Mouse (Mus musculus): ENCODE results near the gene Pth2. TPM values are rescaled to one million over a fixed set of nuclear protein-coding genes. Genes with fewer than 3 reads are reported as not detected.
"Not testable (repeated sequence)": the region's sequence is repeated elsewhere in the genome, so short reads cannot be mapped to it uniquely, and the experiment has no call there.

The Pth2 gene
- polyA plus RNA-seq, 1 experiment from 2014 or later, result not detected

- H3K4me2 ChIP-seq (ENCODE audit: low read depth, low read length), result no peak overlapping the region
- no peaks in the 10 kb centered on the region for H3K9me3 ChIP-seq (ENCODE audit: control insufficient read depth, low read length)
- 0 out of 2 replicates have a peak, but pooled peaks cover 2% of the 10 kb centered on the region for H3K36me3 ChIP-seq (ENCODE audit: control insufficient read depth, insufficient read depth, low read length)
- peak; percentile 22 for ATAC-seq (ENCODE audit: low read depth)
- WGBS, result 45% methylated on average over 6 of the region's 6 CpGs
- no peak overlapping the region for H3K4me3 ChIP-seq (ENCODE audit: low read length)
- H3K27me3 ChIP-seq (ENCODE audit: control insufficient read depth, insufficient read depth, low read depth, low read length), result no peaks in the 10 kb centered on the region
- no peak overlapping the region for H3K9ac ChIP-seq (ENCODE audit: low read length)
- peak overlapping the region; percentile 17; the same call in 1 of the 2 replicates for H3K27ac ChIP-seq (ENCODE audit: low read length)
- H3K4me1 ChIP-seq (replicated peaks; ENCODE audit: control insufficient read depth, insufficient read depth, low read length), result peaks cover 18% of the 10 kb centered on the region
These were observed 31.2 kb upstream of the Pth2 start for GRCm38 (mm10) chr7:45149545-45149944.

DNA sequence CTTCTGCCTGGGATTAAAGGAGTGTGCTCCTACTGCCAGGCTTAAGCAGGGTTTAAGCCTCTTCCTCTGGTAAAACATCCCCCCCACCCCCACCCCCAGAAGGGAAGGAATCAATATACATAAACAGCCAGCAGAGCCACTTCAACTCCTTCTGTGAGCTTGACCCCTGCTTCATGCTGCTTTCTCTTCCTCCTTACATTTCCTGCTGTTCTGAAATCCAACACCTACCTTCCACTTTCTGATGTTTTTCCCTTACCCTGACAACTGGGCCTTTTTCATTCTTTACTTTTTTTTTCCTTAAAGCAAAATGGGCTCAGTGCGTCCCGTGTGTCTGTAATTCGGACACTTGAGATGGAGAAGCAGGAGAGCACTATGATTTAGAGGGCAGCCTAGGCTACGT is 30.5 kb upstream of the Pth2 start:
- 48% methylated on average over 4 of the region's 4 CpGs for WGBS
- Histone ChIP-seq H3K27ac (ENCODE audit: low read length) (peak overlapping the region; percentile 77), H3K9me3 (ENCODE audit: control insufficient read depth, low read length) (no peaks in the 10 kb centered on the region), H3K36me3 (ENCODE audit: control insufficient read depth, insufficient read depth, low read length) (0 out of 2 replicates have a peak, but pooled peaks cover 2% of the 10 kb centered on the region), H3K4me1 (replicated peaks; ENCODE audit: control insufficient read depth, insufficient read depth, low read length) (peaks cover 25% of the 10 kb centered on the region), H3K9ac (ENCODE audit: low read length) (no peak overlapping the region), H3K4me2 (ENCODE audit: low read depth, low read length) (no peak overlapping the region), H3K27me3 (ENCODE audit: control insufficient read depth, insufficient read depth, low read depth, low read length) (no peaks in the 10 kb centered on the region), H3K4me3 (ENCODE audit: low read length) (no peak overlapping the region)
- no peak for ATAC-seq (ENCODE audit: low read depth)

DNA sequence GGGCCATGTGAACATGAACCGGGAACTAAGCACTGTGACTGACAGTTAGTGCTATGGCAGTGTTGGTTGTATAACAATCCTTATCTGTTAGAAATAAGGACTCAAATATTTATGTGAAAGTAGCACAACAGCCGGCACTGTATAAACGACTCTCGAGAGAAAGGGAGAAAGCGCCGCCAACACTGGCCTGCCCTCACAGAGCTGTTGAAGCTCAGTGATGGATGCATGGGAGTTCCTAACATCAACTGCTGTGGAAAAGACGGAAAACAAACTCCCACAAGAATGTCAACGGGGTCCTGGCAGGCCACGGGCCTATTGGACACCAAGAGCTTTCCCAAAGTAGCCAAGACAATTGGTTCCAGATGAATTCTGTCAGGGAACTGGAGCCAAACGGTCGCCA is 29.5 kb upstream of the Pth2 start:
- ATAC-seq (ENCODE audit: low read depth), result peak; percentile 13; the same call in 1 of the 2 replicates
- Histone ChIP-seq H3K4me3 (ENCODE audit: low read length) (no peak overlapping the region), H3K27me3 (ENCODE audit: control insufficient read depth, insufficient read depth, low read depth, low read length) (no peaks in the 10 kb centered on the region), H3K36me3 (ENCODE audit: control insufficient read depth, insufficient read depth, low read length) (no peaks in the 10 kb centered on the region), H3K4me2 (ENCODE audit: low read depth, low read length) (no peak overlapping the region), H3K9me3 (ENCODE audit: control insufficient read depth, low read length) (no peaks in the 10 kb centered on the region), H3K9ac (ENCODE audit: low read length) (no peak overlapping the region), H3K4me1 (replicated peaks; ENCODE audit: control insufficient read depth, insufficient read depth, low read length) (peaks cover 27% of the 10 kb centered on the region), H3K27ac (ENCODE audit: low read length) (peak overlapping the region; percentile 77)
- WGBS, result 24% methylated on average over 11 of the region's 11 CpGs

DNA sequence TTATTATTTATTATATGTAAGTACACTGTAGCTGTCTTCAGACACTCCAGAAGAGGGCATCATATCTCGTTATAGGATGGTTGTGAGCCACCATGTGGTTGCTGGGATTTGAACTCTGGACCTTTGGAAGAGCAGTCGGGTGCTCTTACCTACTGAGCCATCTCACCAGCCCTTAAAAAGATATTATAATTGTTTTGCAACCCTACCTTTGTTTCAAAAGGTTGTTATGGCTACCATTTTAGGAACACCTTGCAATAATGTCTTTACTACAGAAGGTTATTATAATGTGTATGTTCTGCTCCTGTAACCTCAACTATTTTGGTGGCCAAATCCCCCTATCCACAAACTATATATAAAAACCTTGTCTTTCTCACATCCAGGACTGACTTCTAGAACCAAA is 27.7 kb upstream of the Pth2 start:
- H3K9me3 ChIP-seq (ENCODE audit: control insufficient read depth, low read length); H3K27ac ChIP-seq (ENCODE audit: low read length); ATAC-seq (ENCODE audit: low read depth); H3K4me3 ChIP-seq (ENCODE audit: low read length); H3K27me3 ChIP-seq (ENCODE audit: control insufficient read depth, insufficient read depth, low read depth, low read length); H3K36me3 ChIP-seq (ENCODE audit: control insufficient read depth, insufficient read depth, low read length): not testable (repeated sequence)
- 78% methylated on average over 2 of the region's 2 CpGs for WGBS
- H3K4me1 ChIP-seq (replicated peaks; ENCODE audit: control insufficient read depth, insufficient read depth, low read length), result peaks cover 27% of the 10 kb centered on the region
- peak overlapping the region; percentile 89; the same call in 1 of the 2 replicates for H3K4me2 ChIP-seq (ENCODE audit: low read depth, low read length)
- H3K9ac ChIP-seq (ENCODE audit: low read length), result peak overlapping the region; percentile 95

DNA sequence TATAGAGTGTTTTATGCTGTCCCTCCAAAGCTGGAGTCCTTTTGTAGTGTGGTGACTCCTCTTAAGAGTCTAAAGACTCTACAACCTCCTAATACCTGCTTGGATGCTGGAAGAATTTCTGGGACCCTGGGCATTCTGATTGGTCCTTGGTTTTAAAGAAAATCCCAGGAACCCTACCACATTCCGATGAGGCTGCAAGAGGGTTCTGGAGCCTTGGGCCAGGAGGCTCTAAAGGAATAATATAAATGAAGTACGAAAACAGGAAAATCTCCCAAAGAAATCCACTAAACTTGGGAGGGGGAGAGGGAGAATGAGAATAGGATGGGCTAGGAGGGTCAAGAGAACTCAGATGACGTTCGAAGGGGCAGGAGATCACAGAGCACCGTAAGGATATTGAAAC is 27.2 kb upstream of the Pth2 start:
- peak overlapping the region; percentile 99 for H3K27ac ChIP-seq (ENCODE audit: low read length)
- H3K4me1 ChIP-seq (replicated peaks; ENCODE audit: control insufficient read depth, insufficient read depth, low read length), result peaks cover 27% of the 10 kb centered on the region
- 3% methylated on average over 5 of the region's 5 CpGs for WGBS

GRCm38 (mm10) chr7:45154096-45154992 is 26.5 kb upstream of the Pth2 start, which contains the start of the genes Pih1d1 and Aldh16a1:
TSS of gene Pih1d1 (plus strand) at chr7:45154303.
TSS of gene Aldh16a1 (minus strand) at chr7:45154584.
- WGBS, result 2% methylated on average over 69 of the region's 69 CpGs
- Histone ChIP-seq H3K4me1 (replicated peaks; ENCODE audit: control insufficient read depth, insufficient read depth, low read length) (peaks cover 27% of the 10 kb centered on the region), H3K9ac (ENCODE audit: low read length) (peak within 1 kb of the TSS; percentile 95), H3K27ac (ENCODE audit: low read length) (peak within 1 kb of the TSS; percentile 99), H3K4me3 (ENCODE audit: low read length) (peak within 1 kb of the TSS; percentile 81), H3K36me3 (ENCODE audit: control insufficient read depth, insufficient read depth, low read length) (peaks cover 2% of the 10 kb centered on the region; the same call in 1 of the 2 replicates), H3K9me3 (ENCODE audit: control insufficient read depth, low read length) (no peaks in the 10 kb centered on the region), H3K4me2 (ENCODE audit: low read depth, low read length) (peak within 1 kb of the TSS; percentile 89), H3K27me3 (ENCODE audit: control insufficient read depth, insufficient read depth, low read depth, low read length) (no peaks in the 10 kb centered on the region)
- peak; percentile 95 for ATAC-seq (ENCODE audit: low read depth)

More for the DNA sequence above, 27.2 kb upstream of the Pth2 start:
- Histone ChIP-seq H3K27me3 (ENCODE audit: control insufficient read depth, insufficient read depth, low read depth, low read length) (no peaks in the 10 kb centered on the region), H3K9ac (ENCODE audit: low read length) (peak overlapping the region; percentile 95), H3K4me2 (ENCODE audit: low read depth, low read length) (peak overlapping the region; percentile 89), H3K9me3 (ENCODE audit: control insufficient read depth, low read length) (no peaks in the 10 kb centered on the region), H3K36me3 (ENCODE audit: control insufficient read depth, insufficient read depth, low read length) (no peaks in the 10 kb centered on the region), H3K4me3 (ENCODE audit: low read length) (peak overlapping the region; percentile 81)
- ATAC-seq (ENCODE audit: low read depth), result no peak

- WGBS, result 72% methylated on average over 12 of the region's 12 CpGs
- Histone ChIP-seq H3K4me3 (ENCODE audit: low read length) (peak overlapping the region; percentile 81), H3K36me3 (ENCODE audit: control insufficient read depth, insufficient read depth, low read length) (peaks cover 9% of the 10 kb centered on the region; the same call in 1 of the 2 replicates), H3K27me3 (ENCODE audit: control insufficient read depth, insufficient read depth, low read depth, low read length) (no peaks in the 10 kb centered on the region), H3K9ac (ENCODE audit: low read length) (peak overlapping the region; percentile 95), H3K27ac (ENCODE audit: low read length) (peak overlapping the region; percentile 36; the same call in 1 of the 2 replicates), H3K4me2 (ENCODE audit: low read depth, low read length) (peak overlapping the region; percentile 89), H3K4me1 (replicated peaks; ENCODE audit: control insufficient read depth, insufficient read depth, low read length) (peaks cover 25% of the 10 kb centered on the region), H3K9me3 (ENCODE audit: control insufficient read depth, low read length) (no peaks in the 10 kb centered on the region)
- ATAC-seq (ENCODE audit: low read depth), result peak; percentile 7
These were observed 25.7 kb upstream of the Pth2 start for GRCm38 (mm10) chr7:45154993-45155514.

DNA sequence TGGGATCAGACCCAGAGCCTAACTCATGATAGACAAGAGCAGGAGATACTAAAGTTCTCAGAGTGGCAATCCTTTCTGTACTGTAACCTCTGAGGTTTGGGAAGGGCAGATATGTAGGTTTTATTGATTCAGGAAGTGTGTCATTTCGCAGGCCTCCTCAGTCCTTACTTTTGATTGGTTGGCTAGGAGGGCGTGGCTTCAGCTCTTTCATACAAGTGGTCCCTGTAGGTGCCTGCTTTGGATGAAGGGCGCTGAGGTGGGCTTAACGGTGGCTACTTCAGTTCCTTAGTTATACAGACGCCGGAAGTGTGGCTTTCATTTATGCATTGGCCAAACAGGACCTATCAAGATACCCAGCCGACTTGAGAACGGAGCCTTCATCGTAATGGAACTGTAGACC is 25.2 kb upstream of the Pth2 start:
- no peaks in the 10 kb centered on the region for H3K27me3 ChIP-seq (ENCODE audit: control insufficient read depth, insufficient read depth, low read depth, low read length)
- H3K4me3 ChIP-seq (ENCODE audit: low read length), result no peak overlapping the region
- H3K36me3 ChIP-seq (ENCODE audit: control insufficient read depth, insufficient read depth, low read length), result peaks cover 9% of the 10 kb centered on the region; the same call in 1 of the 2 replicates
- H3K9me3 ChIP-seq (ENCODE audit: control insufficient read depth, low read length), result no peaks in the 10 kb centered on the region
- 84% methylated on average over 9 of the region's 9 CpGs for WGBS
- no peak overlapping the region for H3K27ac ChIP-seq (ENCODE audit: low read length)
- H3K4me1 ChIP-seq (replicated peaks; ENCODE audit: control insufficient read depth, insufficient read depth, low read length), result peaks cover 22% of the 10 kb centered on the region
- peak overlapping the region; percentile 89 for H3K4me2 ChIP-seq (ENCODE audit: low read depth, low read length)
- ATAC-seq (ENCODE audit: low read depth), result no peak
- 0 out of 2 replicates have a peak overlapping the region, but pooled peaks have one; percentile 95 for H3K9ac ChIP-seq (ENCODE audit: low read length)

GRCm38 (mm10) chr7:45156206-45156605 is 24.6 kb upstream of the Pth2 start:
- no peak overlapping the region for H3K4me3 ChIP-seq (ENCODE audit: low read length)
- peaks cover 9% of the 10 kb centered on the region; the same call in 1 of the 2 replicates for H3K36me3 ChIP-seq (ENCODE audit: control insufficient read depth, insufficient read depth, low read length)
- no peak overlapping the region for H3K27ac ChIP-seq (ENCODE audit: low read length)
- ATAC-seq (ENCODE audit: low read depth), result no peak
- H3K9me3 ChIP-seq (ENCODE audit: control insufficient read depth, low read length), result no peaks in the 10 kb centered on the region
- H3K4me2 ChIP-seq (ENCODE audit: low read depth, low read length), result no peak overlapping the region
- 91% methylated on average over 15 of the region's 15 CpGs for WGBS
- peaks cover 17% of the 10 kb centered on the region for H3K4me1 ChIP-seq (replicated peaks; ENCODE audit: control insufficient read depth, insufficient read depth, low read length)
- H3K27me3 ChIP-seq (ENCODE audit: control insufficient read depth, insufficient read depth, low read depth, low read length), result no peaks in the 10 kb centered on the region
- H3K9ac ChIP-seq (ENCODE audit: low read length), result no peak overlapping the region

Measured in lung, embryonic 16.5 days (tissue).